Mouse (Mus musculus): ENCODE data around the gene Timp2.

Timp2 gene

GRCm38 (mm10) chr11:118298810-118299209 lies 56.7 kb downstream of the Timp2 start:
- no peak for DNase-seq (ENCODE audit: low read depth in 1 of 2, low spot score in 2 of 2)

- DNase-seq (ENCODE audit: low read depth in 1 of 2, low spot score in 2 of 2): no peak
Observed at GRCm38 (mm10) chr11:118297967-118298366, 57.6 kb downstream of the Timp2 start.

GRCm38 (mm10) chr11:118295026-118295425 lies 60.5 kb downstream of the Timp2 start:
- no peak for DNase-seq (ENCODE audit: low read depth in 1 of 2, low spot score in 2 of 2)

- no peak for DNase-seq (ENCODE audit: low read depth in 1 of 2, low spot score in 2 of 2)
Observed at GRCm38 (mm10) chr11:118292671-118293070, 62.9 kb downstream of the Timp2 start.

- peak; percentile 99 for DNase-seq (ENCODE audit: low read depth in 1 of 2, low spot score in 2 of 2)
Observed at GRCm38 (mm10) chr11:118289999-118290889, 65.3 kb downstream of the Timp2 start, which contains the start of gene Usp36. TSS of gene Usp36 (minus strand) at chr11:118290244.

- DNase-seq (ENCODE audit: low read depth in 1 of 2, low spot score in 2 of 2): no peak
Observed at GRCm38 (mm10) chr11:118289562-118289961, 66.0 kb downstream of the Timp2 start.

GRCm38 (mm10) chr11:118289037-118289511 lies 66.5 kb downstream of the Timp2 start:
- DNase-seq (ENCODE audit: low read depth in 1 of 2, low spot score in 2 of 2): no peak

GRCm38 (mm10) chr11:118287573-118287972 lies 68.0 kb downstream of the Timp2 start:
- no peak for DNase-seq (ENCODE audit: low read depth in 1 of 2, low spot score in 2 of 2)

- no peak for DNase-seq (ENCODE audit: low read depth in 1 of 2, low spot score in 2 of 2)
Observed at GRCm38 (mm10) chr11:118286434-118286833, 69.1 kb downstream of the Timp2 start.

- no peak for DNase-seq (ENCODE audit: low read depth in 1 of 2, low spot score in 2 of 2)
Observed at GRCm38 (mm10) chr11:118285791-118286190, 69.7 kb downstream of the Timp2 start.

- no peak for DNase-seq (ENCODE audit: low read depth in 1 of 2, low spot score in 2 of 2)
Observed at GRCm38 (mm10) chr11:118280218-118280617, 75.3 kb downstream of the Timp2 start.

- DNase-seq (ENCODE audit: low read depth in 1 of 2, low spot score in 2 of 2): no peak
Observed at GRCm38 (mm10) chr11:118276328-118276727, 79.2 kb downstream of the Timp2 start.

GRCm38 (mm10) chr11:118275092-118275491 lies 80.4 kb downstream of the Timp2 start:
- DNase-seq (ENCODE audit: low read depth in 1 of 2, low spot score in 2 of 2): no peak

- DNase-seq (ENCODE audit: low read depth in 1 of 2, low spot score in 2 of 2): no peak
Observed at GRCm38 (mm10) chr11:118269827-118270226, 85.7 kb downstream of the Timp2 start.

- no peak for DNase-seq (ENCODE audit: low read depth in 1 of 2, low spot score in 2 of 2)
Observed at GRCm38 (mm10) chr11:118266666-118267046, 88.9 kb downstream of the Timp2 start.

GRCm38 (mm10) chr11:118266044-118266665 lies 89.4 kb downstream of the Timp2 start:
- no peak for DNase-seq (ENCODE audit: low read depth in 1 of 2, low spot score in 2 of 2)

- no peak for DNase-seq (ENCODE audit: low read depth in 1 of 2, low spot score in 2 of 2)
Observed at GRCm38 (mm10) chr11:118265621-118266020, 89.9 kb downstream of the Timp2 start.

- no peak for DNase-seq (ENCODE audit: low read depth in 1 of 2, low spot score in 2 of 2)
Observed at GRCm38 (mm10) chr11:118263146-118263545, 92.4 kb downstream of the Timp2 start.

GRCm38 (mm10) chr11:118260081-118260480 lies 95.5 kb downstream of the Timp2 start:
- DNase-seq (ENCODE audit: low read depth in 1 of 2, low spot score in 2 of 2): no peak

GRCm38 (mm10) chr11:118259580-118259979 lies 96.0 kb downstream of the Timp2 start:
- no peak for DNase-seq (ENCODE audit: low read depth in 1 of 2, low spot score in 2 of 2)

GRCm38 (mm10) chr11:118256371-118256770 lies 99.2 kb downstream of the Timp2 start:
- no peak for DNase-seq (ENCODE audit: low read depth in 1 of 2, low spot score in 2 of 2)

All from monocyte, adult 2 months (primary cell).